Mouse (Mus musculus) embryonic facial prominence, embryonic 15.5 days (tissue): ENCODE measurements around the gene Ece2. TPM values are rescaled to one million over a fixed set of nuclear protein-coding genes. Genes with fewer than 3 reads are reported as not detected.

Experiments used
- ATAC-seq: fragments of 200-750 bp; cut with Nextera tagmentation; 2 replicates; pipeline ENCODE4 v1.8.0; 2017; ENCODE audit warnings: low read depth, moderate TSS enrichment; ENCODE audit not compliant: insufficient number of reproducible peaks, low FRiP score, low TSS enrichment
- H3K27ac ChIP-seq: fragments of 300-500 bp; sonication (generic); replicated peaks from 2 replicates; pipeline ENCODE4 v1.5.1; 2015; ENCODE audit warnings: mild to moderate bottlenecking, inconsistent platforms
- H3K27me3 ChIP-seq: fragments of 300-500 bp; sonication (generic); 2 replicates; pipeline ENCODE4 v1.6.1; 2015; ENCODE audit warnings: inconsistent platforms
- H3K36me3 ChIP-seq: fragments of 300-500 bp; sonication (generic); 2 replicates; pipeline ENCODE4 v1.6.1; 2015; ENCODE audit warnings: mild to moderate bottlenecking, inconsistent platforms
- H3K4me1 ChIP-seq: fragments of 300-500 bp; sonication (generic); 2 replicates; pipeline ENCODE4 v1.6.1; 2015; ENCODE audit warnings: inconsistent platforms
- H3K4me2 ChIP-seq: fragments of 300-500 bp; sonication (generic); replicated peaks from 2 replicates; pipeline ENCODE4 v1.6.1; 2015; ENCODE audit warnings: mild to moderate bottlenecking, inconsistent platforms
- H3K4me3 ChIP-seq: fragments of 300-500 bp; sonication (generic); replicated peaks from 2 replicates; pipeline ENCODE4 v1.5.1; 2015; ENCODE audit warnings: mild to moderate bottlenecking, inconsistent platforms
- H3K9ac ChIP-seq: fragments of 300-500 bp; sonication (generic); 2 replicates; pipeline ENCODE4 v1.6.1; 2015; ENCODE audit warnings: inconsistent platforms
- H3K9me3 ChIP-seq: fragments of 300-500 bp; sonication (generic); replicated peaks from 2 replicates; pipeline ENCODE4 v1.6.1; 2016; ENCODE audit warnings: inconsistent platforms
- WGBS: fragments of 180-500 bp; shearing (Covaris S2); methylation state at CpG from one replicate; pipeline ENCODE4 v1.1.7; 2015; 5-methylcytosine and 5-hydroxymethylcytosine counted together
- polyA plus RNA-seq: library from polyadenylated mRNA; unstranded; fragments of >200 nt; fragmentation: Nextera tagmentation; extraction: Ambion mirVana; gene quantifications from 2 replicates; pipeline ENCODE4 v1.2.1, GENCODE M21; 2015

Ece2 gene
- polyA plus RNA-seq, 1 experiment from 2014 or later, result 8.2 TPM

- Histone ChIP-seq H3K4me2 (peak overlapping the region; percentile 95), H3K4me1 (peaks cover 26% of the 10 kb centered on the region), H3K27me3 (no peaks in the 10 kb centered on the region), H3K27ac (peak overlapping the region; percentile 91), H3K4me3 (peak overlapping the region; percentile 69), H3K9me3 (no peaks in the 10 kb centered on the region), H3K9ac (peak overlapping the region; percentile 75), H3K36me3 (peaks cover 26% of the 10 kb centered on the region)
- peak; percentile 96 for ATAC-seq
- under 1% methylated on average over 38 of the region's 38 CpGs for WGBS
Measured at GRCm38 (mm10) chr16:20672500-20672902, 42.9 kb downstream of the Ece2 start.

GRCm38 (mm10) chr16:20672965-20673705, 43.5 kb downstream of the Ece2 start:
- peak overlapping the region; percentile 91 for H3K27ac ChIP-seq
- under 1% methylated on average over 59 of the region's 78 CpGs for WGBS
- peak; percentile 79; the same call in 1 of the 2 replicates for ATAC-seq
- peak overlapping the region; percentile 75 for H3K9ac ChIP-seq
- H3K4me1 ChIP-seq, result peaks cover 29% of the 10 kb centered on the region
- H3K4me3 ChIP-seq, result peak overlapping the region; percentile 69
- no peaks in the 10 kb centered on the region for H3K9me3 ChIP-seq
- H3K36me3 ChIP-seq, result peaks cover 33% of the 10 kb centered on the region
- H3K27me3 ChIP-seq, result no peaks in the 10 kb centered on the region
- peak overlapping the region; percentile 95 for H3K4me2 ChIP-seq

GRCm38 (mm10) chr16:20673706-20674303, 44.2 kb downstream of the Ece2 start:
- ATAC-seq, result no peak
- Histone ChIP-seq H3K4me2 (peak overlapping the region; percentile 95), H3K4me1 (peaks cover 29% of the 10 kb centered on the region), H3K9ac (peak overlapping the region; percentile 75), H3K9me3 (no peaks in the 10 kb centered on the region), H3K27ac (peak overlapping the region; percentile 91), H3K27me3 (no peaks in the 10 kb centered on the region), H3K4me3 (peak overlapping the region; percentile 69), H3K36me3 (peaks cover 39% of the 10 kb centered on the region)
- WGBS, result 4% methylated on average over 14 of the region's 14 CpGs

DNA sequence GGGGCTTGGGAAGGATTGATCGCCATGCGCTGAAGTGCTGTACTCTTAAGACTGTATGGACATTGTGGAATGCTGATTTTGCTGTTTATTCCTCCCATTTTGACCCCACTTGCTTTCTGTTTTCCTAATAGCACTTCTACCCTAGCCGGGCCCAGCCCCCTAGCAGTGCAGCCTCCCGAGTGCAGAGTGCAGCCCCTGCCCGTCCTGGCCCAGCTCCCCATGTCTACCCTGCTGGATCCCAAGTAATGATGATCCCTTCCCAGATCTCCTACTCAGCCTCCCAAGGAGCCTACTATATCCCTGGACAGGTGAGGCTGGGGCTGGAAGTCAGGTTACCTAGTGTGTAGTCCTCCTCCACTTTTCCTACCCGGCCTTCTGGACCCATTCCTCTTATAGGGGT, 45.6 kb downstream of the Ece2 start:
- H3K4me2 ChIP-seq, result no peak overlapping the region
- peaks cover 29% of the 10 kb centered on the region for H3K4me1 ChIP-seq
- H3K27me3 ChIP-seq, result no peaks in the 10 kb centered on the region
- WGBS, result 94% methylated on average over 6 of the region's 6 CpGs
- H3K27ac ChIP-seq, result no peak overlapping the region
- H3K9me3 ChIP-seq, result no peaks in the 10 kb centered on the region
- peaks cover 52% of the 10 kb centered on the region for H3K36me3 ChIP-seq
- no peak overlapping the region for H3K9ac ChIP-seq
- H3K4me3 ChIP-seq, result 0 out of 2 replicates have a peak overlapping the region, but pooled peaks have one; percentile 69
- ATAC-seq, result no peak

DNA sequence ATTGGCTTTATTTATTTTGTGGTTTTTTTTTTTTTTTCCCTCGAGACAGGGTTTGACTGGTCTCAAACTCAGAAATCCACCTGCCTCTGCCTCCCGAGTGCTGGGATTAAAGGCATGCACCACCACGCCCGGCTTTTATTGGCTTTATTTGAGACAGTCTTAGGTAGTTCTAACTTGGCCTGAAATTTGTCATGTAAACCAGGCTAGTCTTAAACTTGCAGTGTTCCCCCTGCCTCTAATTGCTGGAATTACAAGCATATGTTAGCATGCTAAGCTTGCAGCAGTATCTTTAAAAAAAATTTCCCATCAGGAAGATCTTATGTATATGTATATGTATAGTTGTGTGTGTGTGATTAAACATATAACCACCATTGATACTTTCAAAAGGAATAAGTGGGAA, 47.1 kb downstream of the Ece2 start:
- no peak overlapping the region for H3K4me3 ChIP-seq
- H3K4me1 ChIP-seq, result peaks cover 29% of the 10 kb centered on the region
- H3K9ac ChIP-seq, result no peak overlapping the region
- WGBS, result 55% methylated on average over 4 of the region's 4 CpGs
- no peaks in the 10 kb centered on the region for H3K27me3 ChIP-seq
- no peak overlapping the region for H3K27ac ChIP-seq
- ATAC-seq, result no peak
- H3K36me3 ChIP-seq, result peaks cover 67% of the 10 kb centered on the region
- no peaks in the 10 kb centered on the region for H3K9me3 ChIP-seq
- H3K4me2 ChIP-seq, result no peak overlapping the region

DNA sequence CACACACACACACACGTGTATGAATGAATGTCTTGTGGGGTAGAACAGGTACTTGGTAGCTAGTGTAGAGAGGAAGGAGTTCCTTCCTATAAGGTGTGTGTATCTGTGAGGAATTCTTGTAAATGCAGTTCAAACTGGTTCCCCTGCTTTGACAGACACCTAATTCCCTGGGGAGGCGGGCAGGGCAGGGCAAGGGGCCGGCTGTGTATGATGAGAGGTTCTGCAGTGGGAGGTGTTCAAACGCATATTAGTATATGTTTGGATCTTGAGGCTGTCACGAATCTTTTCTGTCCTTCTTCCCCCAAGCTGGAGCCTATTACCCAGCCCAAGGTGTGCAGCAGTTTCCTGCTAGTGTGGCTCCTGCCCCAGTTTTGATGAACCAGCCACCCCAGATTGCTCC, 47.8 kb downstream of the Ece2 start:
- peaks cover 74% of the 10 kb centered on the region for H3K36me3 ChIP-seq
- no peak overlapping the region for H3K4me3 ChIP-seq
- H3K27me3 ChIP-seq, result no peaks in the 10 kb centered on the region
- H3K9ac ChIP-seq, result no peak overlapping the region
- 0 out of 2 replicates have a peak overlapping the region, but pooled peaks have one; percentile 2 for H3K27ac ChIP-seq
- WGBS, result 67% methylated on average over 5 of the region's 5 CpGs
- no peak for ATAC-seq
- no peak overlapping the region for H3K4me2 ChIP-seq
- H3K9me3 ChIP-seq, result no peaks in the 10 kb centered on the region
- H3K4me1 ChIP-seq, result peaks cover 25% of the 10 kb centered on the region

DNA sequence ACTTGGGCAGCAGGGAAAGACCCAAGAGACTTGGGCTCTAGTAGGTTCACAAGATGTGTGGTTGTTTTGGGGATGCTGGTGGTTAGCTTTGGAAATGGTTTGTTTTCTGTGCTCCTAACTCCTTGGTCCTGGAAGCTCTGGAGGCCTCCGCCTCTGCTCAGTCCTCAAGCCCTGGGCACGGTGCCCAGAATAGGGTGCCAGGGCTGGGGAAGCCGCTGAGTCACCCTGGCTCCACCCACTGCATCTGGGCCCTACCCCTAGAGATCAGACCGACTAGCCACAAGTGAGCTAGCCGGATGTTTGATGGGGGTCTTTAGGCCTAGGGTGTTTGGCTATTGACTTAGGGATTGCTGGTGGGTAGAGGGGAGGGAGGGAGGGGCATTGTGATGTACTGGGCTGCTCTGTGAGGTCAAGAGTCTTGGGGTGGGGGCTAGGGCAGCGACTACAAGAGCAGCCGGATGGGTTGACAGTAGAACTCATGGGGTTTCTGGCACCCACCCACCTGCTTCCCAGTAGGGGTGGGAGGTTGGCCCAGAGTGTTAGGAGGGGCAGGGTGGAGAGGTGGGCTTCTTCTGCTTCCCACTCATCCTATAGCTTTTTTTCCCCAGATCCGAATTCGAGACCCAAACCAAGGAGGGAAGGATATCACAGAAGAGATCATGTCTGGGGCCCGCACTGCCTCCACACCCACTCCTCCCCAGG, 48.5 kb downstream of the Ece2 start:
- 70% methylated on average over 10 of the region's 10 CpGs for WGBS
- Histone ChIP-seq H3K27me3 (no peaks in the 10 kb centered on the region), H3K9me3 (no peaks in the 10 kb centered on the region), H3K36me3 (peaks cover 81% of the 10 kb centered on the region), H3K4me1 (peaks cover 25% of the 10 kb centered on the region), H3K4me2 (no peak overlapping the region), H3K4me3 (no peak overlapping the region), H3K27ac (0 out of 2 replicates have a peak overlapping the region, but pooled peaks have one; percentile 2), H3K9ac (no peak overlapping the region)
- ATAC-seq, result peak; percentile 24; the same call in 1 of the 2 replicates

GRCm38 (mm10) chr16:20690774-20691173, 61.1 kb downstream of the Ece2 start:
- Histone ChIP-seq H3K9ac (no peak overlapping the region), H3K36me3 (peaks cover 65% of the 10 kb centered on the region), H3K4me3 (no peak overlapping the region), H3K4me2 (no peak overlapping the region), H3K27ac (no peak overlapping the region), H3K27me3 (no peaks in the 10 kb centered on the region), H3K9me3 (no peaks in the 10 kb centered on the region), H3K4me1 (peaks cover 34% of the 10 kb centered on the region)
- WGBS, result 87% methylated on average over 3 of the region's 3 CpGs
- no peak for ATAC-seq

DNA sequence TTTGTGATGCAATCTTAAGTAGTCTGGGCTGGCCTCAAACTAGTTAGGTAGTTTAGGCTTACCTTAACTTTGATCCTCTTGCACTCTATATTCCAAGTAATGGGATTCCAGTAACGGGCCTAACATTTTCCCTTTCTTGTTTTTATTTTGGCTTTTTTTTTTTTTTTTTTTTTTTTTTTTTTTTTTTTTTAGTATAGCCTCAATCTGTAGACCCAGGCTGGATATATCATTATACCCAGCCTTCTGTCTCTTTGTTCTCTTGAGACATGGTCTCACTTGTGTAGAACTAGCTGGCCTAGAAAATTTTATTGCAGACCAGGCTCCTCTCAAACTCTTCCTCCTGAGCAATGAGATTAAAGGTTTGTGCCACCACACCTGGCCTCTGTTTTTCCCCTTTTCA, 62.0 kb downstream of the Ece2 start:
- H3K4me1 ChIP-seq, result peaks cover 43% of the 10 kb centered on the region
- no peak for ATAC-seq
- no peak overlapping the region for H3K27ac ChIP-seq
- H3K27me3 ChIP-seq, result no peaks in the 10 kb centered on the region
- no peak overlapping the region for H3K4me3 ChIP-seq
- H3K9me3 ChIP-seq, result no peaks in the 10 kb centered on the region
- H3K4me2 ChIP-seq, result no peak overlapping the region
- WGBS, result 63% methylated on average over 1 of the region's 1 CpGs
- H3K9ac ChIP-seq, result no peak overlapping the region
- H3K36me3 ChIP-seq, result peaks cover 57% of the 10 kb centered on the region

GRCm38 (mm10) chr16:20692241-20692965, 62.8 kb downstream of the Ece2 start:
- Histone ChIP-seq H3K4me2 (peak overlapping the region; percentile 86; the same call in 1 of the 2 replicates), H3K4me3 (peak overlapping the region; percentile 72; the same call in 1 of the 2 replicates), H3K9ac (no peak overlapping the region), H3K9me3 (no peaks in the 10 kb centered on the region), H3K36me3 (peaks cover 49% of the 10 kb centered on the region), H3K4me1 (peaks cover 44% of the 10 kb centered on the region), H3K27me3 (no peaks in the 10 kb centered on the region), H3K27ac (peak overlapping the region; percentile 94; the same call in 1 of the 2 replicates)
- no peak for ATAC-seq
- whole genome bisulfite sequencing, result 37% methylated on average over 16 of the region's 16 CpGs
